Mouse (Mus musculus): ENCODE measurements at regions not wholly inside any gene's neighbourhood (a gene's known extent, or its start where the extent isn't known, plus 50 kb on each side); places are given as distances from the start of the nearest gene placed in this dataset.

- TF ChIP-seq CTCF (IDR thresholded peaks at IDR 0.05; ENCODE audit: borderline replicate concordance, insufficient read depth, low read length) (no peak), POLR2A (IDR thresholded peaks at IDR 0.05; ENCODE audit: low read depth, low read length) (no peak)
Observed at GRCm38 (mm10) chr16:55616408-55617120, 222.1 kb downstream of the Nfkbiz start.
